In the genomic region with DNA sequence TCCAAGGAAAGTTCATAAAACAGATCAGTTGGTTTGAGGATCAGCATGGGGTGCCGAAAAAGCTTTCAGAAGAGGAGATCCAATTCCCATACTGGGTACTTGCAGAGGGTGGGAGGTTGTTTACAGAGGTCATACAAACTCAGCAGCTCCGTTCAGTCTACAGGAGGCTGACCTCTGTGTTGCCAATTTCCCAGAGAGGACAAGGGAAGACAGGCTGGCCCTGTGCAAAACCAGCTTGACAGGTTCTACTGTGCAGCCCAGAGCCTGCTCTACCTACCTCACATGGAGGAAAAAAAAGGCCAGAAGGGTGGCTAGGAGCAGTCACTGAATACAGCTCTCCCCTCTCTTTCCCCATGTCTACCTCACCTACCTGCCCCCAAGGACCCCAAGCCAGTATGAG, we compare ENCODE assay signal across 16 mouse cellular contexts. TPM values are rescaled to one million over a fixed set of nuclear protein-coding genes. Genes with fewer than 3 reads are reported as not detected.
DNase-seq lines count a peak whose midpoint lies in the region; ATAC-seq lines count a peak whose summit lies in the region.
"Had no signal": no experiment of that assay in that cellular context is flagged by ENCODE, and none has a peak within 500 bp of the region (broad histone marks: within the 10 kb centered on the region; RNA-seq: fewer than 3 reads in every experiment).

No protein-coding gene starts in this region.

- no peaks in the 10 kb centered on the region for H3K9me3 ChIP-seq in embryonic facial prominence, embryonic 13.5 days
- no peaks in the 10 kb centered on the region for H3K9me3 ChIP-seq in intestine, embryonic 16.5 days (ENCODE audit: control insufficient read depth, low read length)
- H3K9me3 ChIP-seq: embryonic facial prominence, embryonic 12.5 days; hindbrain, embryonic 13.5 days; midbrain, embryonic 13.5 days had no signal

- 70% methylated on average over 2 of the region's 2 CpGs for WGBS in embryonic facial prominence, embryonic 13.5 days
- WGBS in intestine, embryonic 16.5 days: 21% methylated on average over 2 of the region's 2 CpGs

- no peak overlapping the region for H3K4me3 ChIP-seq in embryonic facial prominence, embryonic 13.5 days
- H3K4me3 ChIP-seq in intestine, embryonic 16.5 days (ENCODE audit: low read length): no peak overlapping the region
- H3K4me3 ChIP-seq: embryonic facial prominence, embryonic 12.5 days; hindbrain, embryonic 13.5 days; midbrain, embryonic 13.5 days had no signal

- no peak overlapping the region for H3K4me2 ChIP-seq in embryonic facial prominence, embryonic 13.5 days
- no peak overlapping the region for H3K4me2 ChIP-seq in intestine, embryonic 16.5 days (ENCODE audit: low read depth, low read length)
- H3K4me2 ChIP-seq: embryonic facial prominence, embryonic 12.5 days; hindbrain, embryonic 13.5 days; liver, embryonic 11.5 days; midbrain, embryonic 13.5 days had no signal

- peaks cover 19% of the 10 kb centered on the region for H3K4me1 ChIP-seq in embryonic facial prominence, embryonic 13.5 days
- peaks cover 36% of the 10 kb centered on the region for H3K4me1 ChIP-seq in intestine, embryonic 16.5 days (ENCODE audit: control insufficient read depth, insufficient read depth, low read length)

- H3K9ac ChIP-seq in embryonic facial prominence, embryonic 13.5 days: no peak overlapping the region
- H3K9ac ChIP-seq in intestine, embryonic 16.5 days (ENCODE audit: low read depth, low read length): no peak overlapping the region
- H3K9ac ChIP-seq: embryonic facial prominence, embryonic 12.5 days; hindbrain, embryonic 13.5 days; midbrain, embryonic 13.5 days had no signal

- H3K36me3 ChIP-seq in embryonic facial prominence, embryonic 13.5 days: peaks cover 16% of the 10 kb centered on the region
- no peaks in the 10 kb centered on the region for H3K36me3 ChIP-seq in intestine, embryonic 16.5 days (ENCODE audit: control insufficient read depth, insufficient read depth, low read length)

- peak; percentile 70 for DNase-seq in kidney, postnatal 14 days
- DNase-seq in lung, postnatal 25 days (ENCODE audit: low spot score): peak; percentile 64
- no peak for DNase-seq in c-Kit-positive CD71-positive TER-119-positive erythroid progenitor cells, embryonic 14.5 days (ENCODE audit: low spot score)
- no peak for DNase-seq in thymus, postnatal 36 days
- no peak for DNase-seq in testis, postnatal 14 days (ENCODE audit: low spot score)
- DNase-seq: cerebellum, adult 8-10 months; gastrocnemius, postnatal 14 days; thymus, postnatal 14 days had no signal

- no peaks in the 10 kb centered on the region for H3K27me3 ChIP-seq in embryonic facial prominence, embryonic 13.5 days
- no peaks in the 10 kb centered on the region for H3K27me3 ChIP-seq in intestine, embryonic 16.5 days (replicated peaks; ENCODE audit: control insufficient read depth, insufficient read depth, low read length)
- H3K27me3 ChIP-seq: CH12.LX; embryonic facial prominence, embryonic 12.5 days; hindbrain, embryonic 13.5 days; midbrain, embryonic 13.5 days had no signal

- 0 out of 2 replicates have a peak overlapping the region, but pooled peaks have one; percentile 9 for H3K27ac ChIP-seq in embryonic facial prominence, embryonic 13.5 days
- peak overlapping the region; percentile 53; the same call in 1 of the 2 replicates for H3K27ac ChIP-seq in intestine, embryonic 16.5 days (ENCODE audit: low read length)
- H3K27ac ChIP-seq: embryonic facial prominence, embryonic 12.5 days; hindbrain, embryonic 13.5 days; midbrain, embryonic 13.5 days had no signal

- ATAC-seq in embryonic facial prominence, embryonic 13.5 days (ENCODE audit: insufficient number of reproducible peaks, insufficient read depth, low FRiP score, low TSS enrichment, low read depth): peak; percentile 37; the same call in 1 of the 2 replicates
- ATAC-seq in intestine, embryonic 16.5 days: peak; percentile 93
- ATAC-seq: forebrain, embryonic 16.5 days; midbrain, embryonic 13.5 days had no signal

RNA-seq across cellular contexts. Expression of gene Mark2, which starts 7.6 kb away (rescaled TPM):
- 42.8 and 47.2 TPM in 2 replicates for polyA plus RNA-seq in embryonic facial prominence, embryonic 13.5 days (2015; fragmentation: Nextera tagmentation; extraction: Ambion mirVana)
- 39.1 and 41.4 TPM in 2 replicates for polyA plus RNA-seq in intestine, embryonic 16.5 days (2015; fragmentation: Nextera tagmentation; extraction: Ambion mirVana)

RNA-seq across cellular contexts. Expression of gene Spindoc, which starts 48.7 kb away (rescaled TPM):
- 30.8 and 42.4 TPM in 2 replicates for polyA plus RNA-seq in embryonic facial prominence, embryonic 13.5 days (2015; fragmentation: Nextera tagmentation; extraction: Ambion mirVana)
- polyA plus RNA-seq in intestine, embryonic 16.5 days (2015; fragmentation: Nextera tagmentation; extraction: Ambion mirVana): 17.4 and 18.2 TPM in 2 replicates

Comparison
In these comparisons a context has a peak if more than half of its experiments do, and no peak if none do; other contexts are left out.
1. DNase-seq: peak in kidney, postnatal 14 days (single experiment) and lung, postnatal 25 days (single experiment); none in c-Kit-positive CD71-positive TER-119-positive erythroid progenitor cells, embryonic 14.5 days (single experiment), thymus, postnatal 36 days (0 of 2) and testis, postnatal 14 days (single experiment).